Mouse (Mus musculus) cortical plate, adult 2 months (tissue): ENCODE results near the gene March1.

Experiments used
- CTCF ChIP-seq: fragments of 200-500 bp; IDR thresholded peaks from 2 replicates; pipeline ENCODE4 v1.5.1; 2011; ENCODE audit warnings: mild to moderate bottlenecking, control low read depth, low read length; ENCODE audit not compliant: insufficient read depth; ENCODE audit errors: extremely low read depth
- POLR2A ChIP-seq: fragments of 200-500 bp; IDR thresholded peaks from 2 replicates; pipeline ENCODE4 v1.6.1; 2011; ENCODE audit warnings: mild to moderate bottlenecking, low read length, control low read depth; ENCODE audit not compliant: insufficient read depth; ENCODE audit errors: extremely low read depth

DNA sequence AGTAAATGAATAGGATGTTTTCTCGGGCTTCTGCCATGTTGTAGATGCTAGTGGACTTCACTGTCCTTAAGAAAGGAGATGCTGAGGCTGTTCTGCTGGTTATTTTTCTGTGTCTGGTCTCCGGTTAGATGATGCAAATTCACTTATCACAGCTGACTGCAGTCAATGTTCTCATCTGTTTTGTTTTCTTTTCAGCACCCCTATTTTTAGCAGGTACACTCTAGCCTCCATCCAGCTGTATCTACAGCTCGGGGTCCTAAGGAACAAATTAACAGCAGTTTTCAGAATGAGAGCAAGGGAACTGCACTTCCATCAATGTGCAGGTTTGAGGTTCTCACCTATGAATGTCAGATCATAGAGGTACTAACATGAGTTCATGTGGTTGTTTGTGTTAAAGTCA lies 721.9 kb downstream of the March1 start:
- TF ChIP-seq CTCF (no peak), POLR2A (no peak)
